Mouse (Mus musculus) heart, adult 8-10 months (tissue): ENCODE measurements around the gene Zfyve27. TPM values are rescaled to one million over a fixed set of nuclear protein-coding genes. Genes with fewer than 3 reads are reported as not detected.
A peak's percentile ranks its signal among the peaks of the same experiment; 100 is the strongest.

Experiments
- DNase-seq: peaks from one replicate; pipeline ENCODE4 v3.0.0; 2022; ENCODE audit warnings: low spot score
- total RNA-seq, 4 experiments: library from RNA; stranded (reverse); gene quantifications; 2 replicates each; pipeline ENCODE4 v1.2.4; 2022

Zfyve27 gene
- 10 to 100 TPM; 16.8 to 25.4 (median 21.6) TPM for total RNA-seq

DNA sequence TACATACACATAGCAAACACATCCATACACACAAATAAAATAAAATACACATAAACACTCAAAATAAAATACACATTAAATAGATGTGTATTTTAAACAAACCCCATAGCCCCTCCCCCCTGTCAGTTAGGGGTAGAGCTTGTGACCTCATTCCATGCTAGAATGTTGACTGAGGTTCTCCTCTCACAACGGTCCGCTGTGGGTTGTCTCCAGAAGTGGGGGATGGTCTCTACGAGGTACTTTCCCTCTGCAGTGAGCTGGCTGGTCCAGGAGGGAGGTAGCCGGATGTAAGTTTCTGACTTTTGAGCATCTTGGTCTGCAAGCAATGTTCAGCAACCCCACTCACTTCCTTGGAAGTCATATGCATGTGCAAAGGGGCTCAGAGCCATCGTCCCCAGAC lies at the start of gene Zfyve27:
Gene Zfyve27, plus strand, starts transcription at position 188 of the 400 bp plus-strand sequence.
- no peak for DNase-seq

DNA sequence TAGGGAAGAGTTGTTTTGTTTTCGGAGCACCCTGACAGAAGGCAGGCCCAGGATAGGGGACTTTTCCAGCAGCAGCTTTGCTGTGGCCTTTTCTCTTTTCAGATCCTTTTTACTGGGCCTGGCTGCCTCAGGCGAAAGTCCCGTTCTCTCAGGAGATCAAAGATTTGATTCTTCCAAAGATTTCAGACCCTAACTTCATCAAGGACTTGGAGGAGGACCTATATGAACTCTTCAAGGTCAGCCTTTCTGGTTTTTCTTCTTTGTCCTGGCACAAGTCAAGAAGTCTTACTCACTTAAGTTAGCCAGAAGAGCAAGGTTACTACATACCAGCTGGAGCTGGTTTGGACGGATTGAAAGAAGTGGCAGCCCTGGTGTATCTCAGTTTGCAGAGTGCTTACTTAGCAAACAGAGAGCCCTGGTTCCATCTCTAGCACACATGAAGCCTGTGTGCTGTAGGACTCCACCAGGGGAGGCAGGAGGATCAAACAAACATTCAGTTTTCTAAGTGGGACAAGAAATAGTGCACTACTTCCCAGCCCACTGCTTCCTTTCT lies 47.9 kb upstream of the Zfyve27 start:
- no peak for DNase-seq

DNA sequence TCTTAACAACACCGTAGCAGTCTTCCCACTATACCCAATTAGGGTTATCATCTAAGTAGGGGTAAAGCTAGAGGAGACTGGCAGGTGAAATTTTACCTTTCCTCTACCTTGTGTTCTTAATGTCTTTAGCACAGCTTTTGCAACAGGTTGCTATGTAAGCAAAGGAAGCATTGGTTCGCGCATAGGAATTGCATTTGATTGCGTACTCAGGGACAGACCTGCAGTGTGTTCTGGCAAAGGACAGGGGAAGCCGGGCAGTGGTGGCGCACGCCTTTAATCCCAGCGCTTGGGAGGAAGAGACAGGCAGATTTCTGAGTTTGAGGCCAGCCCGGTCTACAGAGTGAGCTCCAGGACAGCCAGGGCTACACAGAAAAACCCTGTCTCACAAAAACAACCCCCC lies 45.6 kb upstream of the Zfyve27 start:
- DNase-seq = no peak

DNA sequence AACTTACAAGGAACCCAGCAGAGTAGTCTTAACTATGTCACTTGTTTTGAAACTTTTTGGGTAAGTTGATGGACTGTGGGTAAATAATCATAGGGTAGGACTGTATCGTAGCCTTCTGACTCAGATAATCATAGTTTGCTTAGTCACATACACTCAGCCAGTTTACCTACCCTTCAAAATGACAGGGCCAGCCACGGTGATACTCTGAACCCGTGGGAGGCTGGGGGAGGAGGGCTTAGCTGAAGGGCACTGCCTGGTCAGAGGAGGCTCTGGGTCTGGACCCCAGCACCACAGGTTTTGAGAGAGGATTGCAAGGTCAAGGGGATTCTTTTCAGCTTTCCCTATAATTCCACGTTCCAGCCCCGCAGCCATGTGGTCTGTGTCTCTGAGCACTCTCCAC lies 45.2 kb upstream of the Zfyve27 start:
- DNase-seq = no peak

DNA sequence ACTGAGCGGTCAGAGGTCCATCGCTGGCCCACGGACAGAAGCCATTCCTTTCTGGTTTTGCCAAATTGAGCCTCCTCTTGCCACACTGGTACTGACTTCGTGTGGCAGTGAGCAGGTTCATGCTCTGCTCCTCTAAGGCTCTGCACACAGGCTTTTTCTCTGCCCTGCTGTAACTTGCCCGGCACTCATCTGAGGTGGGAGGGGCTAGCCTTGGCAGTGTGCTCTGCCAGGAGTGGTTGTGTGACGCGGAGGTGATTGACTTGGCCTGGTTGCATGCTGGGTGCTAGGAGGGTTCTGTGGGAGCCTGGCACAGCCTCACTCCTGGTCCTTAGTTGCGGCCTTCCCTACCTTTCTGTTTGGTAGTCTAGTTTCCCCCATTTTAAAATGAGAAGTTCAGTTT lies 43.3 kb upstream of the Zfyve27 start:
- DNase-seq = no peak

DNA sequence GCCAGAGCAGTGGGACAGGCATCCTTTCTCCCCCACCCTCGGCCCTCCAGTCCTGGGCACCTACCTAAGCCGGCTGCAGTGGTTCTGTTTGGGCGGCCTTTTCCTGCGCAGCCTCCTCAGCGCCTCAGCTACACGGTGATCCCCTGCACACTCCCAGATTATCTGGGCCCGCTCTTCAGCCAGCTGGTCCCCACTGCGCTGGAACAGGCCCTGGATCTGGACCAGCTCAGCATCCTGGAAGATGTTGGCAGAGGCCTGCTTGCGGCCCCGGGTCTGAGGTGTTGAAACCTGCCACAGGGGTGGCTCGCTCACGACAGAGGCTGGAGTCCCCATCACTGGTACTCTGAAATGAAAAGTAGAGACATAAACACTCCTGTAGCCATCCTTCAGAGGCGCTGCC lies 39.1 kb upstream of the Zfyve27 start:
- no peak for DNase-seq

DNA sequence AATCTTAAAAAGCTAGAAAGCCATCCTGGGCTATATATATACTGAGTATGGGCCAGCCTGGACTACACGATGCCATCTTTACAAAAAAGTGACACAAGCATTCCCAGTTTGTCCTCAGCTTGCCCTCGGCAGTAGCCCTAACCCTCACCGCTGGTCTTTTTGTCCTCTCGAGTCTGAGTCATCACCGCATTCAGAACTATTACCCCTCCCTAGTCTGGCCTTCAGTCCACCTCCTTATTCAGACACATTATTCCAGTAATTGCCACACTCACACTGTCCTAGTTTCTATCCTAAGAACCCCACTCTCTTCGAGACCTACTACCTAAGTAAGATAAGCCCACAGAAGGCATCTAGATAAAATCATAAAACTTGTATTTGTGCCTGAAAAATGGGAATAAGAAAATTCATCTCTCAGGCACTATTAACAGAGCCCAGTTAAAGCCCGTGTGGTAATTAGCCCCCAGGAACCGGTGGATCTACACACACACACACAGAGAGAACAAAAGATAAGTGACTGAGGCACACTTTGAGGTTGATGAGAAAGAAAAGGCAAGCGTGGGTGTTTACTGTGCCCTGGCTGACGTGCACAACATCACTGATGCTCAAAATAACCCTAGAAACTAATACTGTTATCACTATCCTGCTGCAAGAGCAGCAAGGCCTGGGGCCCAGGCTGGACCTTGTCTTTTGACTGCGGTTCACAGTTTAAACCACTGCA lies 38.1 kb upstream of the Zfyve27 start:
- DNase-seq = no peak

DNA sequence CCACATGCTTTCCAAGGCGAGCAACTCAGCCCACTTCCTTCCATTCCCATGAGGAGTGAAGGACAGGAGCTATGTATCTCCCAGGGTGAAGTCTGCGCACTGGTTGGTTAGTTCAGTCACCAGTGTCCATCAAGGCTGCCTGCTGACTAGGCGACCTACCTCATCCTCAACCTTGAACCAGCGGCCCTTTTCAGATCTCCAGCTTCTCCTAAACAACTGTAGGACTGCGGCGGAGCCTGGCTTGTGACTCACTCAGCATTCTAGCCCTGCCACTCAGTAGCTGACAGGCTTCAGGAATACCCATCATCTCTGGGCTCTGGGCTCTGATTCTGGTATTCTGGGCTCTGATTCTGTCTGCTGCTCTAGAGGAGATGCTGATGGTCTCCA lies 37.5 kb upstream of the Zfyve27 start:
- no peak for DNase-seq

DNA sequence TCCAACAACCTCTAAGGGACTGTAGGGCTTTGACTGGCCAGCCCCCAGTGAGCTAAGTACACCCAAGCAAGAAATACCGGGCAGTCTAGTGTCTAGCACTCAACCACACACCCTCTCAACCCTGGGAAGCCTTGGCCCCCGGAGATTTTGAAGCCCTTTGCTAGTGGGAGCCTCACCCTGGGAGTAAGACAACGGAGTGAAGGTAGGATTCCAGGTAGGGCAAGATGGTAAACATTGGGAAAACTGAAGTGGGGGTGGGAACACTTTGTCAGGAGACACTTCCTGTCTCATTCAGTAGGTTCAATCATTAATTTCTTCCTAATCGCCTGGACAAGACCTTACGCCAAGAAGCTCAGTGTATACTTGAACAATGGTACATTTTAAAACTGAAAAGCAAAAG lies 36.7 kb upstream of the Zfyve27 start:
- no peak for DNase-seq

DNA sequence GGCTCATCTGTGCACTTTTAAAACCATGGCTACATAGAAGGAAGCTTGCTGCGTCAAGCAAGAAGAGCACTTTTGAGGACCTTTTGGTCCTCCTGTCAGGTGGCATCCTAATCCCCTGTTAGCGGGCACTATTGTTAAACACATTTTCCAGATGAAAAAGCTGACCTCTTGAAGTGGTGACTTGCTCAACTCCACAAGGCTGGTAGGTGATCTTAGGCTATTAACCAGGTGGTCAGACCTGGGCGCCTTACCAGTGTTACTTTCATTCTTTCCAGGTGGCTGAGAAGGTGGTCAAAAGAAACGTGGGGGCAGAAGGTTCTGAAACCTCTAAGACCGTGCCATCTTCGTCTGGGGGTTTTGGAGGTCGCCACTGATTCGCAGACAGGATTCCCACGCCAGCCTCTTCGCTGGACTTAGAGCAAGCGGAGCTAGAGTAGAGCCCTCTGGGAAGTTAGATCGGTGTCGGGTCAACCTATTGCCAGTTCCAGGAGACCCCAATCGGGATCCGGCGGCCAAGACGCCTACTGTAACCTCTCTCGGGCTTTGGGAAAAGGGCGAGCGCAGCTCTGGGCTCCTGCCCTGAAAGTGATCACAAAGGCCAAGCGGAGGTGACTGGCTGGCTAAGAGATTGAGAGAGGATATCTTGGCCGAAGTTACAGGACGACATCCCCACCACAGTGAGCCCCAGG lies 35.6 kb upstream of the Zfyve27 start:
- no peak for DNase-seq

DNA sequence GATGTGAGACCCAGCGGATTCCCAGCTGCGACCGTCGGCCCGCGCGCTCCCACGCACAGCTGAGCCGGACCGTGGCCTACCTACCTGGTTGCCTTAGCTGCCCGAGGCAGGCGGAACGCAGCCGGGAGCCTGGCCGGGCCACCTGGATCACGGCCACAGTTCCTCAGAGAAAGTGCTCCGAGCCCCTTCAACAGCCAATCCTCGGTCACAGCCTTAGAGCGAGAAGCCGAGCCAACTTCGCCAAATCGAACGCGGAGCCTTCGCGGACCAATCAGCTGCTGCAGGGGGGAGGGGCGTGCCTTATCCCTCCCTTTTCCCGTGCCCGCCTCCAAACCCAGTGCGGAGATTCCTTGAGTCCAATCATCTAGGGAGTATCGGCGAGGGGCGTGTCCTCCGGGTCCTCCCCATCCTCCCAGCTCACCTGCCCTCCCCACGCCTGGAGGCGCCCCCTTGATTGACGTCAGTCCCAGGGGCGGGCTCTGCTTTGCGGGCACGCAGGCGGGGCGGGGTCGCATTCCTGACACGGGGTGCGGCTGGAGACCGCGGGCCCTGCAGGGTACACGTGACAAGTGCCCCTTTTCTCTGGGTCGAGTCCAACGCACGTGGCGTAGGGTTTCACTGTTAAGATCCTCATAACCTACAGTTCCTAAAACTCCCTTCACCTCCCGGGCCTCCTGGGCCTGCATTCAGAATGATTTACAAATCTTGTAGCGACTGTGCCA lies 34.8 kb upstream of the Zfyve27 start, which contains the start of gene Avpi1:
Gene Avpi1, minus strand, starts transcription at position 273 of the 722 bp plus-strand sequence.
- DNase-seq = peak; percentile 99

DNA sequence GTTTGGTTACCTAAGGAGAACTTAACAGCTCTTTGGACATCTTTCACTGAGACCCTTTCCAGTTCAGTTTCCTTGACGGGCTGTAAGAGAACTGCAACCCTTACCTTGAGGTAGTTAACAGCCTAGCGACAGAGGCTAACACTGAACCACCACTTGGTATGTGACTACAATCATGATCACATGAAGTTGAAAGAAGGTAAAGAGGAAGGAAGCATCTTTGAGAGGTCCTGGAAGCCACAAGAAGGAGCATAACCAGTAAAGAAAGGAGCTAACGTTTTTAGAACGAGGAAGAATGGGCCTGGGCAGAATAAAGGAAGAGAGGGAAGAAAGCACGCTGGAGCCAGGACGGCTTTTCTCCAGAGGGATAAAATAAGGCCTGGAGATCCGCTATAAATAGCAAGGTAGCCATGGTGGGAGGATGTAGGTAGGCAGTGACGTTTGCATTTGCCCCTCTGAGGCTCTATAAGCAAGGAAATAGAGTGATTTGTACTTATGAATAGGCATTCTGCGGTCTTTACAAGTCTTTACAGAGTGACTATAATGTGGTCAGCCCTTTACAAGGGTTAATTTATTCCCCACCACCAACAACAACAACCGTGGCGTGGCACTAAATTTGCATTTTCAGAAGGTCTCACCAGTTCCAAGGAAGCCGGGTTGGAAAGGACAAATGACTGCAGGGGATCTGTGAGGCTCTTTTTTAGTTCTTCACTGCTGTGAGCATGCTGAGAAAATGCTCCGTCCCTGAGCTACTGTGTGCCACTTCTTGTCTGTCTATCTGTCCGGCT lies 34.0 kb upstream of the Zfyve27 start:
- peak; percentile 21 for DNase-seq

DNA sequence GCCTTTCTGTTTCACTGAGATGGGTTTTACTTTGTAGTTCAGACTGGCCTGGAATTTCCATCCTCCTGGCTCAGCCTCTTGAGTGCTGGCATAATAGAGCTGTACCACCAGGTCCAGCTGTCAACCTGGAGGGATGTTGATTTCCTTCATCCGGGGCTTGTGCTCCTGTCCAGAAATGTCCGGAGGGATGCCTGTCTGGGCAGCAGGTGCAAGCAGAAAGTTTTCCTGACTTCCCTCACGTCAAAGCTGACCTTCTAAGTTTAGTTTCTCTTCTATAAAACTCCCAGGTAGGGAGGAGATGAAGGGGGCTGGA lies 33.5 kb upstream of the Zfyve27 start:
- DNase-seq = no peak

DNA sequence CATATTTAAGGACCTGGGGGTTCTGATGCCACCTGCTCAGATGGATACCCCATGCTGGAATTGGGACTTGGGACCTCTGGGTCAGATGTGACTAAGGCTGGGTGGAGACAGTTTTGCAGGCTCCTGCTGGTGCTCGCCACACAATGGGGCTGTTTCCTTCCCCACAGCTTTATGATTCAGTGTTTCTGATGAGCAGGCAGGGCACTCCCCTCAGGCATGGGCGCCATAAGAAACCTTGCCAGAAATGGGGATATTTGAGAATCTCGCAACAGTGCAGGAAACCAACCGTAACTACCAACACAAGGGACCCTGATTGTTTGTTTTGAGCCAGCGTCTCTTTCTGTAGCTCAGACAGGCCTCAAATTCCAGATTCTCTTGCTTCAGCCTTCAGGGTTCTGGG lies 32.6 kb upstream of the Zfyve27 start:
- no peak for DNase-seq

DNA sequence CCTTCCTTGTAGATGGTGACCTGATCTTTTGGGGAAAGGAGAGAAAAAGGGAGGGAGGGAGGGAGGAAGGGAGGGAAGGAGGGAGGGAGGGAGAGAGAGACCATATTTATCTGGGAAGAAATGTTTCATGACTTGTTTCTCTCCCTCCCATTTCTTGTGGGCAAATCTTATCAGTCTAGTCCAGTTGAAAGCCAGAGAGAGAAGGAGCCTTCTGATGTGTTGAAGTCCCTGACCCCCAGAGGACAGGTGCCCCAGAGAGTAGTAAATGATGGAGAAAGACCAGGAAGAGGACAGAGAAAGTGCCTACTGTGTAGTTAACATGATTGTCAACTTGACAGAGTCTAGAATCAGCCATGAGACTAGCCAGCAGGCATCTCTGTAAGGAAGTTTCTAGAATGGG lies 28.7 kb upstream of the Zfyve27 start:
- no peak for DNase-seq

DNA sequence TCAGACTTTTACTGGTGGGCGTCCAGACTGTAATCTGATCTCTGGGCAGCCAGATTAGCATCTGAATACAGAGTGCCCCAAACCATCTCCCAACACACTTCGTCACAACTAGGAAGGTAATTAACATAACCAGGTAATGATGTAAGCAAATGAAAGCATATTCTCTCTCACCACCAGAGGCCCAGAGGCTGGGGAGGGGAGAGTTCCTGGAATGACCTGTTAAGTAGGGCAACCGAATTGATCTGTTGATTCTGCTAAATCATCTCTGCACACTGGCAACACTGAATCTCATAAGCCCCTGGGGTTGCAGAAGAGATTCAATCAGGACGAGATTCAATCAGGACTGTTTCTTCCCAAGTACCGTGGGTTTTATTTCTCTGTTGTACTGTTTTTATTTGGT lies 27.6 kb upstream of the Zfyve27 start:
- no peak for DNase-seq

DNA sequence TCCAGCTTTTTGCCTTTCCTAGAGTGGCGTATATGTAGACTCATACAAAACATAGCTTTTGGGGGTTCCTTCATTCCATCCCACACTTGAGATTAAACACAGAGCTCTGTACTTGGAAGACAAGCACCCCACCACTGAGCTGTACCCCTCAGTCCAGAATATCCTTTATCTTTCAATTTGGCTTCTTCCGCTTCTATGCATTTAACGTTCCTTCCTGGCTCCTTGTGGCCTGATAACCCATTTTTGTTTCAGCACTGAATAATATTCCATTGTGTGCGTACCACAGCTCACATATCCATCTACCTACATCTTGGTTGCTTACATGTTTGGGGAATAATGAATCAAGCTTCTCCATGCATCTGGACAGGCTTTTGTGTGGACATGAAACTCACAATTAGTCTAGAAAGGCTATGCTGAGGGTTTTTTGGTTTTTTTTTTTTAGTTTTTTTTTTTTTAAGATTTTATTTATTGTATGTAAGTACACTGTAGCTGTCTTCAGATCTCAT lies 26.5 kb upstream of the Zfyve27 start:
- no peak for DNase-seq

DNA sequence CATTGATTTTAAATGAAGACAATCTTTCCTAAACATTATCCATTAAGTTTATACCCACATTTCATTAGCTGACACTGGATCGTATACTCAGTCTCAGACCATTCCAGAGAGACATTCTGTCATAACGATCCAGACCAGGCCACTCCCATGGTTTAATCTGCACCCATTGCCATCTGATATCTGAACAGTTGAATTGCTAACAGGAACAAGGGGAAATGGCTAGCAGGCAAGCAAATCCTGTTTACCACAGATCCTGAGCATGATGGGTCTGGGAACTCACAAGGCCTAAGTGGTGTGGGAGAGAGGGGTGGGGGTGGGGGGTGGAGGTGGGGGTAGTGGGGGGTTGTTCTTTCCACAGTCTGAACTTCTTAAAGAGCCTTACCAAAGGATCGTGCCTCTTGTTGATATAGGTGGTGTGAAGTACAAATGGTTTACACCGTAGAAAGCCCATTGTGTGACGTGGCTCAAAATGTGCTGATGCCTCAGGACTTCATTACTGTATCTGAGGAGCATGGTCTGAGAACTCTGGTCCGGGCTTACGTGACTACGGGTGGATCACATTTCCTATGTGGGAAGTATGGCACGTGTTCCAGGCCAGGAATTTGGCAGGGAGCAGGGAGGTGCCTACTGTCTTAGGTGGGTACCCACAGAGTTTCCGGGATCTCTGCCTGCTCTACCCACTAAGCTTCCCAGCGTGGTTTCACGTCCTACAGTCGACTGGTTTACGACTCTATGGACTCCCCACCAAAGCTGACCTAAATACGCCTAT lies 25.1 kb upstream of the Zfyve27 start:
- DNase-seq = no peak

DNA sequence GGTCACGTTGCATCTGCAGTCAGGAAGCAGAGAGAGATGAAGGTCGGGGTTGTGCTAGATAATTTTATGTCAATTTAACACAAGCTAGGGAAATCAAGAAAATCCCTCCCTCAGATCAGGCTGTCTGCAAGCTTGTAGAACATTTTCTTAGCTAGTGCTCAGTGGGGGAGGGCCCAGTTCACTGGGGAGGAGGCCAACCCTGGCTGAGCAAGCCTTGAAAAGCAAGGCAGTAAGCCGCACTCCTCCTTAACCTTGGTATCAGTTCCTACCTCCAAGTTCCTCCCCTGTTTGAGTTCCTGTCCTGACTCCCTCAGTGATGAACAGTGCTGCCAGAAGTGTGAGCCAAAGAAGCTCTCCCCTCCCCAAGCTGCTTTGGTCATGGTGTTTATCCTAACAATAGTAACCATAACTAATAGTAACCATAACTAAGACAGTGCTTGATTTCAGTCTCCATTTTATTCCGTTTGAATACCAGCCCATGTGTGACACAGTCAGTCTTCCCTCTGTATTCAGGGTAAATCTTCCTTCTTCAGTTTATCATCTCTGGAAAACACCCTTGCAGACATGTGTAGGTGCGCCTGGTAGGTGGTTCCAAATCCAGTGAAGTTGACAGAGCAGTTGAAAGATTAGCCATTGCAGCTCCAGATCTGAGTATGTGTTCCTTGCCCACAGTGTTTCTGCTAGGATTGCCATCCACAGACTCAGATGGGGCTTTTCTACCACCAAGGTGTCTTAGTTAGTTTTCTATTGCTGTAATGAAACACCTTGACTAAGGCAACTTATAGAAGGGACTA lies 23.8 kb upstream of the Zfyve27 start:
- DNase-seq = no peak

DNA sequence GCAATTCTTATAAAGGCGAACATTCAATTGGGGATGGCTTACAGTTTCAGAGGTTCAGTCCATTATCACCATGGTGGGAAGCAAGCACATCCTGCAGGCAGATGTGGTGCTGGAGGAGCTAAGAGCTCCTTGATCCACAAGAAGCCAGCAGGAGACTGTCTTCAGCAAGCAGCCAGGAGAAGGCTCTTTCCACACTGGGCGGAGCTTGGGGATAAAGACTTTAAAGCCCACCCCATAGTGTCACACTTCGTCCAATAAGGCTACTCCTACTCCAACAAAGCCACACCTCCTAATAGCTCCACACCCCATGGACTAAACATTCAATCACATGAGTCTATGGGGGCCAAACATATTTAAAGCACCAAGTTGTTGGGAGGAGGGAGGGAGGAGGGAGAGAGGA lies 21.8 kb upstream of the Zfyve27 start:
- DNase-seq = no peak
